Mouse (Mus musculus) embryonic facial prominence, embryonic 14.5 days (tissue): ENCODE measurements at regions not wholly inside any gene's neighbourhood (a gene's known extent, or its start where the extent isn't known, plus 50 kb on each side); places are given as distances from the start of the nearest gene placed in this dataset.

Experiments
- ATAC-seq: fragments of 200-750 bp; cut with Nextera tagmentation; 2 replicates; pipeline ENCODE4 v1.8.0; 2017; ENCODE audit warnings: low read depth, moderate number of reproducible peaks, moderate TSS enrichment
- DNase-seq: peaks from one replicate; pipeline ENCODE4 v3.0.0-alpha.2; 2015; ENCODE audit warnings: low spot score
- H3K27ac ChIP-seq: fragments of 300-500 bp; sonication (generic); replicated peaks from 2 replicates; pipeline ENCODE4 v1.5.1; 2014; ENCODE audit warnings: low read depth, mild to moderate bottlenecking, low read length, moderate library complexity
- H3K27me3 ChIP-seq: fragments of 300-500 bp; sonication (generic); replicated peaks from 2 replicates; pipeline ENCODE4 v1.6.1; 2014; ENCODE audit warnings: low read length; ENCODE audit not compliant: control insufficient read depth, insufficient read depth
- H3K36me3 ChIP-seq: fragments of 300-500 bp; sonication (generic); 2 replicates; pipeline ENCODE4 v1.6.1; 2014; ENCODE audit warnings: low read length, mixed read lengths; ENCODE audit not compliant: control insufficient read depth, insufficient read depth
- H3K4me1 ChIP-seq: fragments of 300-500 bp; sonication (generic); 2 replicates; pipeline ENCODE4 v1.6.1; 2014; ENCODE audit warnings: antibody characterized with exemption, low read length; ENCODE audit not compliant: control insufficient read depth, insufficient read depth
- H3K4me2 ChIP-seq: fragments of 300-500 bp; sonication (generic); 2 replicates; pipeline ENCODE4 v1.6.1; 2014; ENCODE audit warnings: low read depth, mild to moderate bottlenecking, low read length, moderate library complexity, mixed read lengths
- H3K4me3 ChIP-seq: fragments of 300-500 bp; sonication (generic); 2 replicates; pipeline ENCODE4 v1.5.1; 2014; ENCODE audit warnings: low read depth, mild to moderate bottlenecking, low read length
- H3K9ac ChIP-seq: fragments of 300-500 bp; sonication (generic); 2 replicates; pipeline ENCODE4 v1.6.1; 2014; ENCODE audit warnings: low read depth, mild to moderate bottlenecking, low read length, moderate library complexity, mixed read lengths
- H3K9me3 ChIP-seq: fragments of 300-500 bp; sonication (generic); 2 replicates; pipeline ENCODE4 v1.6.1; 2016; ENCODE audit warnings: low read length; ENCODE audit not compliant: control insufficient read depth
- WGBS: fragments of 180-500 bp; shearing (Covaris S2); extraction: QIAGEN DNeasy Blood & Tissue Kit; methylation state at CpG from one replicate; pipeline ENCODE4 v1.1.7; 2014; 5-methylcytosine and 5-hydroxymethylcytosine counted together

DNA sequence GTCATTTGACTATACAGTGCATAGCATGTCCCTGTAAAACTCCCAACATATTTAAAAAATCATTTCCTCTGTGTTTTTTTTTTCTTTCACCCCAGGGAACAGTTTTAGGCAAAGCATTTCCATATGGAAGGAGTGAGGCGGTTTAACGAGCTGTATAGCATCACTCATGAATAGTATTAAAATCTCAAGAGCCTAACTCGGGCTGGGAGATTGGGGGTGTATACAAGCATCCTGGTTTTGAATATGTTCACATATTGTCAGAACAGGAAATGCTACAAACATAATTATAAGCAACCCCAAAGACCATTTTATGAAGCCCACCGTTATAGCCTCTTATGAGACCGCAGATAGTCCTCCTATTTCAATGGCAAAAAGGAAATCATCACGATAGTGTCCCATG, 370.5 kb downstream of the Pros1 start:
- DNase-seq (peak; percentile 24), ATAC-seq (no peak)
- H3K4me2 ChIP-seq = no peak overlapping the region
- peaks cover 9% of the 10 kb centered on the region for H3K4me1 ChIP-seq
- no peaks in the 10 kb centered on the region for H3K27me3 ChIP-seq
- H3K36me3 ChIP-seq = no peaks in the 10 kb centered on the region
- WGBS = 53% methylated on average over 6 of the region's 6 CpGs
- H3K9ac ChIP-seq = no peak overlapping the region
- H3K4me3 ChIP-seq = no peak overlapping the region
- no peak overlapping the region for H3K27ac ChIP-seq
- H3K9me3 ChIP-seq = no peaks in the 10 kb centered on the region

DNA sequence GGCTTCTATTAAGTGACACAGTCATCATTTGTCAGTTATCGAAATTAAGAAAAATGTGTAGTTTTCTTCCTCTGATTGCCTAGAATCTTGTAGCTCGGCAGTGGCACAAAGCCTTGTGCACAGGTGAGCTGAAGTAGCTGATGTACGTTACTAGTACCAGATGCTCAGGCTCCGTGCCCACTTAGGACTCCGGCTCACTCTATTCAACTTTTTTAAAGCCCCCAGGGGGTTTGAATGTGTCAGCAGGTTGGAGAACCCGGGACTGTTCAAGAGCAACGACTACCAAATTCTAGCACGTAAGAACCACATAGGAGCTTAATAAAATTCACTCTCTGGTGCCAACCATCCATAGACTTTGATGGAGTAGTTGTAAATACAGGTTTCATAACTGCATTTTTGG, 371.0 kb downstream of the Pros1 start:
- Histone ChIP-seq H3K4me3 (no peak overlapping the region), H3K9ac (no peak overlapping the region), H3K9me3 (no peaks in the 10 kb centered on the region), H3K4me2 (no peak overlapping the region), H3K36me3 (no peaks in the 10 kb centered on the region), H3K27ac (no peak overlapping the region), H3K27me3 (no peaks in the 10 kb centered on the region), H3K4me1 (peaks cover 9% of the 10 kb centered on the region)
- ATAC-seq (no peak), DNase-seq (no peak)
- 50% methylated on average over 8 of the region's 8 CpGs for WGBS

DNA sequence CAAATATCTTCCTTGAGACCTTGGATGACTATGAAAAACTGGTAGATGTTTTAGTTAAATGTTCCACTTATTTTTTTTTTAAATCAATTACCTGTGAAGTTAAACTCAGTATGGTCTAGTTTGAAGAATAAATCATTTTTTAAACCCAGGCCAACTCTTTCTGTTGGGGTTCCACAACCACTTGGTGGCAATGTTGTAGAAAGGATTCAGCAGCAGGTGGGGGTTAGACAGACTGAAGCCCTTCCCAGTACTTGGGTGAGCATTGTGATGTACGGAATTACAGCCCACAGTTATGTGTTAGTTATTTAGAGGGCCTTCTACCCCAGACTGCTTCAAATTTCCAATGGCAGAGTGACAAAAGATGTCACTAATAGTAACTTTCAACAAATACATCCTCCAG, 375.0 kb downstream of the Pros1 start:
- ATAC-seq = no peak
- no peak overlapping the region for H3K9ac ChIP-seq
- no peaks in the 10 kb centered on the region for H3K36me3 ChIP-seq
- no peaks in the 10 kb centered on the region for H3K27me3 ChIP-seq
- H3K9me3 ChIP-seq = no peaks in the 10 kb centered on the region
- no peak overlapping the region for H3K4me3 ChIP-seq
- H3K4me1 ChIP-seq = peaks cover 9% of the 10 kb centered on the region
- 15% methylated on average over 1 of the region's 1 CpGs for WGBS
- H3K4me2 ChIP-seq = no peak overlapping the region
- no peak overlapping the region for H3K27ac ChIP-seq
- DNase-seq = peak; percentile 48

DNA sequence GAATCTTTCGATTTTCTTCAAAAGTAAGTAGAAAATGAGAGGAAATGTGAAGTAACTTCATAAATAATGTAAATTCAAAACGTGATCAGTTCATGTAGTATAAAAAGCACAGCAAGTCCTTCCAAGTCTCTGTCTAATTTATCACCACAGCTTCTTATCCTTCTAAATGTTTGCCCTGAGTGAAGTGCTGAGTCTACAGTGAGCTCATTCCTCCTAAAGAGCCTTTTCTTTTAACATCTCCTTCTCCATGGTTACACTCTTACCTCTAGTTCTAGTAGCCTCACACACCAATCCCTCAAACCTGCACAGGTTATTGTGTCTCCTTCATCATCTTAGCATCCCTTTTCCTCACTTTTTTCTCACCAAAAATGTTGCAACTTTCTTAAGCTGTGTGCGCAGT, 375.5 kb downstream of the Pros1 start:
- no peaks in the 10 kb centered on the region for H3K9me3 ChIP-seq
- no peak overlapping the region for H3K4me2 ChIP-seq
- no peaks in the 10 kb centered on the region for H3K36me3 ChIP-seq
- no peak overlapping the region for H3K4me3 ChIP-seq
- no peak for ATAC-seq
- H3K9ac ChIP-seq = no peak overlapping the region
- no peaks in the 10 kb centered on the region for H3K27me3 ChIP-seq
- 70% methylated on average over 3 of the region's 3 CpGs for WGBS
- no peak overlapping the region for H3K27ac ChIP-seq
- no peak for DNase-seq
- H3K4me1 ChIP-seq = peaks cover 6% of the 10 kb centered on the region

DNA sequence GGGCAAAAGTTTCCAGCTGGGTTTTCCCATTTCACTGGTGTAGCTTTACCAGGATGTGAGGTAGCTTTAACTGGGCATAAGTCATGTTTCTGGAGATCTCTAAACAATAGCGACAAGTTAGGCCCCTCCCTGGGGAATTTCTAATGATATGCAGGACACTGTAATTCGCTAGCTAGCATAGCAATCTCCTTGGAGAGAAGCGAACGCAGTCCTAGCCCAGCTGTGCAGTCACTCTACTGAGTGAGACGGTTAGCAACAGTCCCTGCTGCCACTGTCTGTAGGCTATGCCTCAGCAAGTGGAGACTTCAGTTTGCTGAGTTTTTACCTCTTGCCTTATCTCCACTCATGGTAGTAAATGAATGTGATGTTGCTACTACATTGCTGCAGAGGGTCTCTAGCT, 416.1 kb downstream of the Pros1 start:
- H3K9ac ChIP-seq = no peak overlapping the region
- H3K4me2 ChIP-seq = no peak overlapping the region
- no peaks in the 10 kb centered on the region for H3K4me1 ChIP-seq
- DNase-seq (peak; percentile 68), ATAC-seq (peak; percentile 79)
- H3K27ac ChIP-seq = no peak overlapping the region
- H3K4me3 ChIP-seq = no peak overlapping the region
- WGBS = 26% methylated on average over 5 of the region's 5 CpGs
- H3K36me3 ChIP-seq = no peaks in the 10 kb centered on the region
- no peaks in the 10 kb centered on the region for H3K9me3 ChIP-seq
- no peaks in the 10 kb centered on the region for H3K27me3 ChIP-seq

DNA sequence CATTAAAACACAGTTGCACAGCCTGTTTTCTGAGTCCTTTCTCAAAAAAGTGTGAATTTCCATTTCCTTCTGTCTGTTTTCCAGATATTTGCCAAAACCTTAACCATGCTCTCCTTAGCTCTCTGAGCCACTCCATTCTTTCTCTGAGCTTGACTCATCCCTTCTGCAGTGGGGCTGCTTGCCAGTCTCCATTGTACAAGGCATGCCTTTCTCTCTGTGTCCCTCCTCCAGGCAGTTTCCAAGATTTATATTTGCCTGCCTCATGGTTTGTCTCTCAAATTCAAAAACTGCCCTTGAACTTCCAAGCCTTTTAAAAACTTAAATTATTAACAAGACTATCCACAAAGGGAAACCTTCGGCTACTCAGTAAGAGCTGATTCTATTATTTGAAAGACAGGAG, 423.4 kb downstream of the Pros1 start:
- no peaks in the 10 kb centered on the region for H3K9me3 ChIP-seq
- H3K27me3 ChIP-seq = no peaks in the 10 kb centered on the region
- H3K4me2 ChIP-seq = no peak overlapping the region
- H3K9ac ChIP-seq = no peak overlapping the region
- H3K27ac ChIP-seq = no peak overlapping the region
- DNase-seq (no peak), ATAC-seq (no peak)
- H3K36me3 ChIP-seq = no peaks in the 10 kb centered on the region
- WGBS = 65% methylated on average over 1 of the region's 1 CpGs
- H3K4me1 ChIP-seq = no peaks in the 10 kb centered on the region
- no peak overlapping the region for H3K4me3 ChIP-seq

DNA sequence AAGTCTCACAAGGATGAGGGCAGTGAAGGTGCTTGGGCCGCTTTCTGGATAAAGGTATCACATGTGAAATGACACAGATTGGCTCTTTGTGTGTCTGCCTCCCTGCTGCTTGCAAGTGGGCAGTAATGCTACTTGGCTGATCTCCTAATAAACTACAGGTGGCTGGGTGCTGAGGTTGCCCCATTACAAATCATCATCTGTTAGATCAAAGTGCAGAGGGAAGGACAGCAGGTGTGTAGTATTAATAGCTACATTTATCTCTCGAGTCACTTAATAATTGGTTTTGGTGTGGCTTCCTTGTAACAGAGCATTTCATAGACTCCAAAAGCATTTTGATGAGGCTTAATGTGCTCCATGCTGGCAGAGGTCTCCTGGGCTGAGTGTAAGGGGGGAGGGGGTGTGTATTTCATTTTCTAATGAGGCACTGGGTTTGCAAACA, 424.2 kb downstream of the Pros1 start:
- no peak overlapping the region for H3K4me3 ChIP-seq
- H3K9me3 ChIP-seq = no peaks in the 10 kb centered on the region
- H3K9ac ChIP-seq = no peak overlapping the region
- WGBS = 39% methylated on average over 2 of the region's 2 CpGs
- ATAC-seq = peak; percentile 78; the same call in 1 of the 2 replicates
- no peaks in the 10 kb centered on the region for H3K27me3 ChIP-seq
- H3K27ac ChIP-seq = no peak overlapping the region
- no peak overlapping the region for H3K4me2 ChIP-seq
- no peaks in the 10 kb centered on the region for H3K4me1 ChIP-seq
- H3K36me3 ChIP-seq = no peaks in the 10 kb centered on the region
- DNase-seq = no peak

DNA sequence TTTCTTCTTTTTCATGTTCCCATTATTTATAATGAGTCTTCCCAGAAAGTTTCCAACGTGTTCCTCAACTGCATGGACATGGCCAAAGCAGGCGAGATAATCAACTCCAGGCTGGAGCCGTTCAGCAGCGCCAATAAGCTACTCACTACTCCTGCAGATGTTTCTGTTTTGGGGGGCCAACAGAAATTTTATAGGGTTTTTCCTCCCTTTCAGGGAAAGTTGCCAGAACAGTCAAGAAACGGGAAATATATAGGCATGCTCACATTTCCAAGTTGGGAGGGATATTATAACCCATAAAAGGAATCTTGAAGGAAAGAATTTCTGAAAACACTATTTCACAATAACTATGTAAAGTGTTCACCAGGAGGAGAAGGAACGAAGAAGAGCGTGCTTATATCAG, 433.5 kb downstream of the Pros1 start:
- peak overlapping the region; percentile 8; the same call in 1 of the 2 replicates for H3K4me2 ChIP-seq
- no peaks in the 10 kb centered on the region for H3K27me3 ChIP-seq
- 27% methylated on average over 7 of the region's 7 CpGs for WGBS
- peak; percentile 92 for DNase-seq
- peak overlapping the region; percentile 33; the same call in 1 of the 2 replicates for H3K27ac ChIP-seq
- peaks cover 4% of the 10 kb centered on the region; the same call in 1 of the 2 replicates for H3K4me1 ChIP-seq
- H3K36me3 ChIP-seq = no peaks in the 10 kb centered on the region
- no peaks in the 10 kb centered on the region for H3K9me3 ChIP-seq
- no peak overlapping the region for H3K9ac ChIP-seq
- ATAC-seq = peak; percentile 71
- H3K4me3 ChIP-seq = no peak overlapping the region

DNA sequence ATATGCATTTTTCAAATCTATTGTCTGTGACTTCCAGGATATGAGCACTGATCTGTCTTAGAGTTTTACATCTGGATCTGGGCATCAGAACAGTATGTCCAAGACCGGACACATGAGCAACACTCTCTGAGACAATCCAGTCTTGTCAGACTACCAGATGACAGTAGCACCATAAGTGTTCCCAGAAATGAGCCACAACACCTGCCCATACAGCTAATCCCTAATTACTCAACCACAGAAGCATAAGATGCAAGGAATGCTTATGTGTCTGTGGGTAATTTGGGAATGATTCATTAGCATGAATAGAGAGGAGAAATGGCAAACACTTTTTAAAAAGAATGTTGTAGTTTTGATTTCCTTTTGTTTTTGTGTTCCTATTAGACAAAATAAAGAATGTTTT, 457.6 kb downstream of the Pros1 start:
- Histone ChIP-seq H3K4me3 (no peak overlapping the region), H3K27ac (no peak overlapping the region), H3K4me2 (no peak overlapping the region), H3K36me3 (no peaks in the 10 kb centered on the region), H3K27me3 (no peaks in the 10 kb centered on the region), H3K9ac (no peak overlapping the region), H3K4me1 (no peaks in the 10 kb centered on the region; the same call in 1 of the 2 replicates), H3K9me3 (no peaks in the 10 kb centered on the region)
- ATAC-seq = no peak
- 85% methylated on average over 1 of the region's 1 CpGs for WGBS
- DNase-seq = no peak
